Mouse (Mus musculus) granulocyte monocyte progenitor cell, adult 5-6 weeks (primary cell): ENCODE data around the gene Nhlrc4. TPM values are rescaled to one million over a fixed set of nuclear protein-coding genes. Genes with fewer than 3 reads are reported as not detected.

Experiments
- ATAC-seq: replicated peaks from 2 replicates; pipeline ENCODE4 v1.8.0; 2016; ENCODE audit warnings: mild to moderate bottlenecking, moderate TSS enrichment, inconsistent platforms; ENCODE audit not compliant: poor library complexity, severe bottlenecking
- total RNA-seq, 2 experiments: library from RNA; stranded (forward) in 1 of 2; stranded (reverse) in 1 of 2; fragments of 200-712, 200-1000 nt in 1 of 2; fragments of >200 nt in 1 of 2; fragmentation: Nextera tagmentation in 1 of 2; gene quantifications; 2 replicates each; pipeline ENCODE4 v1.2.3; 2014 to 2017

Nhlrc4 gene
- not detected in 2 replicates for total RNA-seq (2014; fragmentation: Nextera tagmentation)
- total RNA-seq (2017): not detected in 2 replicates

- no peak for ATAC-seq
These were observed at the start of gene Nhlrc4, which contains the start of gene Pigq for GRCm38 (mm10) chr17:25944366-25945163. Gene Nhlrc4, minus strand, starts transcription at chr17:25944961. Gene Pigq, minus strand, starts transcription at chr17:25944936.

DNA sequence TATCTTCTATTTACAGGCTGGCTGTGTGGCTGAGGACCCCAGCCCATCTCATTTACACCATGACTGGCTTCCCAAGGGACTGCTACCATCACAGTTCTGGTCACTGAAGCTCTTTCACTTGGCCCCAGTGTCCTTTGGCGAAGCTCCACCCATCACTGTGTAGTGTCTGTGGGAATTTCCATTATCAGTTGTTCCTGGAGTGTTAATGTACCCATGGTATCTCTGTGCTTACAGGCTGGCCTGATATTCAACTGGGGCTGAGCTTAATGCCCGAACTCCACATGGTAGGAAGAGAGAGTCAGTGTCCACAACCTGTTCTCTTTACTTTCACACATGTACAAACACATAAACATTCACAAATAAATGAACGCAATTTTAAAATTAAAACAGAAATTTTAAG, 48.7 kb upstream of the Nhlrc4 start:
- no peak for ATAC-seq

- no peak for ATAC-seq
These were observed 47.5 kb upstream of the Nhlrc4 start for GRCm38 (mm10) chr17:25992274-25992673.

GRCm38 (mm10) chr17:25990331-25990730, 45.6 kb upstream of the Nhlrc4 start:
- ATAC-seq: peak; percentile 31

- ATAC-seq: peak; percentile 92
These were observed 40.8 kb upstream of the Nhlrc4 start, which contains the start of gene Capn15 for GRCm38 (mm10) chr17:25985306-25986294. Gene Capn15, minus strand, starts transcription at chr17:25985796.

GRCm38 (mm10) chr17:25984556-25985305, 40.0 kb upstream of the Nhlrc4 start:
- ATAC-seq: 0 out of 2 replicates have a peak, but pooled peaks have one; percentile 17

DNA sequence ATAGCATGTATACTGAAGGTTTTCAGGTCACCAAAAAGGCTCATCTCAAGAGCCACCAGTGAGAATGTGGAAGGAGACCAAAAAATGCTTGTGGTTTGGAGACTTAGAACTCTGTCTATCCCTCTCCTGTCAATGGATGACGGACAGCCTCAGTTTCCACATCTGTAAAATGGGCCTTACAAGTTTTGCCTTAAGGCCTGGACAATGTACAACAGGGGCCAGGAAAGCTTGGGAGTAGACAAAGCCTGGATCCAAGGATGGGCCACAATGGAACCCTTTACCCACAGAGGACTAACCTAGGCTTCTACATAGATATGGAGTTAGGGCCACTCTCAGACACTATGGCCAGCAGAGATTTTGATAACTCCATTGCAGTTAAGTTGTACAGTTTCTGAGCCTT, 39.3 kb upstream of the Nhlrc4 start:
- no peak for ATAC-seq

- ATAC-seq: no peak
These were observed 38.2 kb upstream of the Nhlrc4 start for GRCm38 (mm10) chr17:25982913-25983312.

DNA sequence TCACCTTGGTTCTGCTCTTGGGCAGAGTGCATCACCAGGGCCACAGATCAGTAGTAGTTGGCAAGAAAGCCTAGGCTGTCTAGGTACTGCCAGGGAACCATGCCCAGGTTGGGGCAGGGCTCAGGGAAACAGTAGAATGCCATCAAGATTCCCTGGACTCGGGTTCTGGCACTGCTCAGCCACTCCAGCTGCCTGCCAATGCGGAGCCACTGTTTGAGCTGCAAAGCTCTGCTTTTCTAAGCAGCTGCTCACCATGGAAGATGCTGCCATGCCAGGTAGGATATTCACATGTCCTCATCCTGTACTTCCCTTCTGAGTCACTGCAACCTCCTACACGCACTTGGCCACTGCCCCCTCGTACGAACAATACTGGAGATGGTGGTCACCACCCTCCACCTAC, 36.1 kb upstream of the Nhlrc4 start:
- ATAC-seq: no peak

- no peak for ATAC-seq
These were observed 35.3 kb upstream of the Nhlrc4 start for GRCm38 (mm10) chr17:25979829-25980738.

DNA sequence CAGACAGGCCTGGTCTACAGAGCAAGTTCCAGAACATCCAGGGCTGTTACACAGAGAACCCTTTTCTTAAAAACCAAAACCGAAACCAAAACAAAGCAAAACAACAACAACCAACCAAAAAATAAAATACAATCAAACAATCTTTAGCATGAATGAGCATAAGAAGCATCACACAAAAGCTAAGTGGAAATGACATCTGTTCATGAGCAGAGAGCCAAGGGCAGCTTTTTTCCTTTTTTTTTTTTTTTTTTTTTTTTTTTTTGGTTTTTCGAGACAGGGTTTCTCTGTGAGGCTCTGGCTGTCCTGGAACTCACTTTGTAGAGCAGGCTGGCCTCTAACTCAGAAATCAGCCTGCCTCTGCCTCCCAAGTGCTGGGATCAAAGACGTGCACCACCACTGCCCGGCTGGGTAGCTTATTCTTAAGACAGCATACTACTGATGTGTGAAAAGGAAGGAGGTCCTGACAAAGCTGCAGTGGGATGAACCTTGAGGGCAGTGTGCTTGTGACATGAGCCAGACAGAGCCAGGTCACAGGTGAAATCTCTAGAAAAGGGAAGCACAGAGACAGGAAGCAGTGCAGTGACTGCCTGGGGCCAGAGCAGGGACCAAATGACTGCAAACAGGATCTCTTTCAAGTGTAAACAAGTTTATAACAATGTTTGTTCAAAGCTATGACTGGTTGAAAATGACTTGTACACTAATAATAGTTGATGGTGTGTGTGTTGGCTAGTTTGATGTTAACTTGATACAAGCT, 26.4 kb upstream of the Nhlrc4 start:
- ATAC-seq: no peak

DNA sequence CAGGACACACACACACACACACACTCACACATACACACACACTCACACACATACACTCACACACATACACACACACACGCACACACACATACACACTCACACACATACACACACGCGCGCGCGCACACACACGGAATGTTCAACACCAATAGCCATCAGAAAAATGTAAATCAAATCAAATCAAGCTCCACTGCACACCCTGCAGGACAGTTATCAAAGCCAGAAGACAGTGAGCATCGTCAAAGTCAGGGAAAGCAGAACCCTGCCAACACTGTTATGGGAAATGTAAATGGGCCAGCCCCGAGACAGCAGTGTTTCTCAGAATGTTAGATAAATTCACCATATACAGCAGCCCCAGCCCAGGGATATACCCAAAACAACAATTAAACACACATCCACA, 25.7 kb upstream of the Nhlrc4 start:
- no peak for ATAC-seq

GRCm38 (mm10) chr17:25968176-25968575, 23.4 kb upstream of the Nhlrc4 start:
- ATAC-seq: no peak

DNA sequence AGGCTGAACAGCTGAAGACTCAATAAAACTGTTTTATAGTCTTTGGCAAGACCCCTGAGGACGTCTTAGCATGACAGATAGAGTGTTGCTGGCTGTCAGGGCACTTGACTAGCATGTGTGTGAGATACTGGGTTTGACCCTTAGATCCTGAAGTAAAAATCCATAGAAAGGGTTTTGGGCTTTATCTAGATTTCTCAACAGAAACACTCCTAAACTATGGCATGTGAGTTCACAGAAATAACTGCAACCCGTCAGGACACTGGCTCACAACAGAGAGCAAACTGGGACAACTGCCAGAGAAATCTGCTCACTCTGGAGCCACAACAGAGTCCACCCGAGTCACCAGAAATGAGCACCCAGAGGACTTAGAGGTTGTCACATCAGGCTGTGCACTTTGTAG, 22.9 kb upstream of the Nhlrc4 start:
- no peak for ATAC-seq

DNA sequence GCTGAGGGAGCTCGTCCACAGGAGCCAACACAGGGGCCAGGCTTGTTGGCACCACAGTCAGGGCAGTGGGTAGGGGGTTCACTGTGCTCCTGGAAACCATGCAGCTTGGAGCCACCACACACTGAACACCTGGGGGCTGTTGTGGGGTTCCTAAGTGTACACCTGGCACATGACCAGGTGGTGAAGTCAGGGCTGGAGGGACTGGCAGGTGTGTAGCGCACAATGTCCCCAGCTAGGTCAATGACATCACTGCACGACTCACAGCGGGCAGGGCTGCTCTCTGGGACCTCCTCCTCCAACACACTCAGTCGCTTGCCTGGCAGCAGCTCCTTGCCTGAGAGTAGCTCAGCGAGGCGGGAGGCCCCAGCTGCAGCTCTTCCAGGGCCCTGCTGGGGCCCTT, 19.5 kb upstream of the Nhlrc4 start:
- ATAC-seq: no peak

- no peak for ATAC-seq
These were observed 17.7 kb upstream of the Nhlrc4 start for GRCm38 (mm10) chr17:25962413-25962905.

DNA sequence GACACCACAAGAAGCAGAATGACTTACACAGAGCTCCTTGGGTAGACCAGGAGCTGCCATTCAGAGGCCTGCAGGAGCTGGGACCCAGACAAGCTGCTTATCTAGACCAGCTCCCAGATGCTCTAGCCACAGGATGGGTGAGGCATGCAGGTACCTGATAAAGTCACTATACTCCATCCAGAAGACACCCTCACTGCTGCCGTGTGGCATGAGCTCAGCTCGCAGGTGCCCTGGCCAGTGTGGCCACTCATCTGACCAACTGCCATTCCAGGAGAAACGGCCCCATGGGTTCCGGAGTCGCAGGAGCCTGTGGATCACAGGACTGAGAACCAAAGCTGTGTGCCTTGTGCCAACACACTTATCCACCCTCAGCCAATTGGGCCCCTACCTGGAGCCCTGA, 16.8 kb upstream of the Nhlrc4 start:
- no peak for ATAC-seq
